Mouse (Mus musculus) spleen, adult 2 months (tissue): ENCODE results near the gene Dcst1.

Experiments
- CTCF ChIP-seq: fragments of 200-500 bp; IDR thresholded peaks from 2 replicates; pipeline ENCODE4 v1.5.1; 2011; ENCODE audit warnings: mild to moderate bottlenecking, inconsistent platforms; ENCODE audit not compliant: insufficient read depth, insufficient read length, insufficient replicate concordance; ENCODE audit errors: extremely low read depth
- POLR2A ChIP-seq: fragments of 200-500 bp; IDR thresholded peaks from 2 replicates; pipeline ENCODE4 v1.6.1; 2011; ENCODE audit warnings: low read depth, low read length, inconsistent platforms

- no peak for TF ChIP-seq POLR2A
- no peak for TF ChIP-seq CTCF
These were observed 46.7 kb downstream of the Dcst1 start for GRCm38 (mm10) chr3:89318316-89318715.
